Mouse (Mus musculus) kidney, postnatal 4 days (tissue): Measurements from ENCODE around the gene H2afy.
A peak's percentile ranks its signal among the peaks of the same experiment; 100 is the strongest.
"Not testable (repeated sequence)": the region's sequence is repeated elsewhere in the genome, so short reads cannot be mapped to it uniquely, and the experiment has no call there.

Experiments used
- DNase-seq, 2 experiments: peaks; one replicate each; pipeline ENCODE4 v3.0.0; 2021; ENCODE audit warnings: mixed read lengths in 2 of 2

Gene H2afy

GRCm38 (mm10) chr13:56069643-56070042 lies 66.5 kb downstream of the H2afy start:
- DNase-seq, result peak in 1 of 2 experiments; percentile 4

DNA sequence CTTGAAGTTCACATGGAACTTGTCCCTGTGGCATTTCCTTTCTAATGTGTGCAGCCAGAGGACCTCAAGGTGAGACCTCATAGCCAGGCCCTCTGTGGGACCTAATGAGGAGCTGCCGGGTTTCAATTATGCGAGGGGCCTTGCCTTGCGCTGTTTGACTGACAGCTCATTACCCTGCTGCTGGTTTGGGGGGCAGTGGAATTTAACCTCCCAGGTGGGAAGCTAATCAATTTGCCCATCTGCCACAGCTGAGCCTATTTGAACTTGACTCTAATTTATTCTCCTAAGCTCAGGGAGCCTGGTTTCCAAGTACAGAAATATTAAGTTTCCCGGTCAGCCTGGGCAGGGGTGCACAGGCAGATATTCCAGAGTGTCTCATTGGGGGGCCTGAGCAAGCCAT lies 67.6 kb downstream of the H2afy start:
- DNase-seq, result no peak

DNA sequence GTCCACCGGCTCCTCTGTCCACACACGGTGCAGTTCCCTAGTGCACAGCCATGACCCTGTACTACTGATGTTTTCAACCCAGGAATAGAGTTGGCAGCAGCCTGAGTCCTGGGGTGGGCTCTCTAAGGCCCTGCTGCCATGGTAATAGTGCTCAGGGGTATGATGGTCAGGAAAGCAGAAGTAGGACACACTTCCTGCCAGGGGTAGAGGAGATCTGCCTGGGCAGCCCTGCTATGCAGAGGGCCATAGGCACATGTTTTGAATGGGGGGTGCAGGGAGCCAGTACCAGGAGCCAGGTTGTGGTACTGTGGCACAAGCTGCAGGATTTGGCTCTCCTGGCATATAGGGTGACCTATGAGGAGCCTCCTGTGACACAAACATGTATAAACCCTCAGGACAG lies 69.3 kb downstream of the H2afy start:
- no peak for DNase-seq

GRCm38 (mm10) chr13:56066152-56066551 lies 70.0 kb downstream of the H2afy start:
- peak; percentile 67 to 80 for DNase-seq

GRCm38 (mm10) chr13:56057761-56058160 lies 78.4 kb downstream of the H2afy start:
- DNase-seq, result no peak

GRCm38 (mm10) chr13:56055720-56056119 lies 80.4 kb downstream of the H2afy start:
- DNase-seq, result no peak

GRCm38 (mm10) chr13:56054089-56054488 lies 82.1 kb downstream of the H2afy start:
- no peak for DNase-seq

- DNase-seq, result peak in 1 of 2 experiments; percentile 28
These were observed 83.4 kb downstream of the H2afy start for GRCm38 (mm10) chr13:56052781-56053180.

GRCm38 (mm10) chr13:56050246-56050645 lies 85.9 kb downstream of the H2afy start:
- DNase-seq, result no peak

DNA sequence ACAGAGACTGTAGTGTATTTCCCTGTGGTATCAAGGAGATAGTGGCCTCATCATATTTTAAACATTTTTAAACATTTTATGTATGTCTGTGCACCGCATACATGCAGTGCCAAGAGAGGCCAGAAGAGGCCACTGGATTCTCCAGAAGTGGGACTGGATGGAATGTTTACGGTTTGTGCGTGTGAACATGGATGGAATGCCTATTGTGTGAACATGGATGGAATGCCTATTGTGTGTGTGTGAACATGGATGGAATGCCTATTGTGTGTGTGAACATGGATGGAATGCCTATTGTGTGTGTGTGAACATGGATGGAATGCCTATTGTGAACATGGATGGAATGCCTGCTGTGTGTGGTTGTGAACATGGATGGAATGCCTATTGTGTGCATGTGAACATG lies 93.9 kb downstream of the H2afy start:
- no peak for DNase-seq

- no peak for DNase-seq
These were observed 95.5 kb downstream of the H2afy start for GRCm38 (mm10) chr13:56040621-56041020.

DNA sequence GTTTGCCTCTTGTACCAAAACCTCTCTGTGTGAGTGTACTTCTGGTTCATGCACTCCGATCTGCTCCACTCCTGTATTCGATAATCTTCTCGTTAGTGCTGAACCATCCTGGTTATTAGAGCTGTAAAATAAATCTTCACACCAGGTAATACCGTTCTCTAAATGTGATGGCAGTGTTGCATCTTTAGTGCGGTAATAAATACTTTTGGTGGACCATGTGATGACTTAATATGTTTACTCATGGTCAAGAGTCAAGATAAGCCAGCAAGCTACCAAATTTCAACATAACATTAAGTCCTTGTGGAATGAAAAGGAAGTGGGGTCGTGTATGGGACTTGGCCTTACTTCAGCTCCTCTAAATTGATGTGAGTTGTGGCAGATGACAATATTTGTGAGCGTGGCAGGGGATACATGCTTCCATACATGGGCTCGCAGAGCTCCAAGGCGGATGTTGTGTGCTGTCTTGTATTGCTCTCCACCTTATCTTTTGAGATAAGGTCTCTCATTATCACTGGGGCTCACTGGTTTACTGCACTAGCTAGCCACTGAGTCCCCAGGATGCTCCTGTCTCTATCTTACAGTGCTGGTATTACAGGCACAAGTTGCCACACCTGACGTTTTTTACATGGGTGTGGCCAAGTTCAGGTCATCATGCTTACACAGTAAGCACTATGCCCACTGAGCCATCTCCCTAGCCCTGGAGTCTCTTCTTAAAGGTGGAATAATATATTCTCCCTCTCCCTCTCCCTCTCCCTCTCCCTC lies 96.4 kb downstream of the H2afy start:
- DNase-seq, result no peak

DNA sequence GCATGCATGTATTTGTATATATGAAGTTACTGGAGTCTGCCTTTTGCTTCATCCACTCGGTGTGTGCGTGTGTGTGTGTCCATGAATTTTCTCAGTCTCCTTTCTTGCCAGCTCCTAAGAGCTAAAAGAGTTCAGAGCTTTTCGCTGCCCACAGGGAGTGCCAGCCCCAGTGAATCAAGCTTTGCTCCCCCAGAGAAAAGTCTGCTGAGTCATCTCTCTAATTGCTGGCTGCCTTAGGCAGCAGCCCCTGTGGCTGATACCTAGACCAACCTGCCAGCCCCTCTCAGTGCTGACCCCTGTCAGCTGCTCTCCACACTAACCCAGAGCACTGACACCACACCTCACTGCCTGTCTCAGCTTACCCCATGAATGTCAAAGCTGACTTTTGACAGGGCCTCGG lies 107.2 kb downstream of the H2afy start:
- DNase-seq, result no peak

- not testable (repeated sequence) for DNase-seq
These were observed 108.2 kb downstream of the H2afy start for GRCm38 (mm10) chr13:56027996-56028395.

DNA sequence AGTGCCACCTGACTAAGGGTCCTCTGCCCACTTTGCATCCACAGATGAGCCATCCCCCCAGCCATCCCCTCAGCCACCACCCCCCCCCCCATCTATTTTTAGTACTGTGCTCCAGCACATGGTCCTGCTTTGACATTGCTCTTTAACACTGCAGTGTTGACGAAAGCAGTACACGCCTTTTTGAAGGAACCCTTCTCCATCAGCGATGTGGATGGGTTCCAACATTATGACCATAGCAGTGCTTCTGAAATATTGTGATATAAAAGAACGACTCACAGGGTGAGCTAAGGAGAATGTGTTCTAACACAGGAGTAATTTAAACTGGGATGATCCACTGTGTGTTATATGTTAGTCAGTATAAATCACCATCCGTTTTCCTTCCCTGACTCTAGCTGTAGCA lies 109.5 kb downstream of the H2afy start:
- no peak for DNase-seq

GRCm38 (mm10) chr13:56026026-56026425 lies 110.1 kb downstream of the H2afy start:
- no peak for DNase-seq

GRCm38 (mm10) chr13:56025027-56025410 lies 111.1 kb downstream of the H2afy start:
- DNase-seq, result peak in 1 of 2 experiments; percentile 13

- no peak for DNase-seq
These were observed 111.6 kb downstream of the H2afy start for GRCm38 (mm10) chr13:56024410-56025026.
